Mouse (Mus musculus): ENCODE measurements around the gene Spred2. TPM values are rescaled to one million over a fixed set of nuclear protein-coding genes. Genes with fewer than 3 reads are reported as not detected.

Gene Spred2
- polyA plus RNA-seq, 1 experiment: 77.0 TPM

GRCm38 (mm10) chr11:19961766-19962365, 37.7 kb downstream of the Spred2 start:
- TF ChIP-seq GATA1 (IDR thresholded peaks at IDR 0.05; ENCODE audit: low read length): no peak

- TF ChIP-seq GATA1 (IDR thresholded peaks at IDR 0.05; ENCODE audit: low read length): no peak
Observed at GRCm38 (mm10) chr11:19962796-19963195, 38.6 kb downstream of the Spred2 start.

GRCm38 (mm10) chr11:19963717-19964141, 39.6 kb downstream of the Spred2 start:
- TF ChIP-seq GATA1 (IDR thresholded peaks at IDR 0.05; ENCODE audit: low read length): no peak

GRCm38 (mm10) chr11:19964333-19964732, 40.2 kb downstream of the Spred2 start:
- no peak for TF ChIP-seq GATA1 (IDR thresholded peaks at IDR 0.05; ENCODE audit: low read length)

GRCm38 (mm10) chr11:19965037-19965611, 40.9 kb downstream of the Spred2 start:
- TF ChIP-seq GATA1 (IDR thresholded peaks at IDR 0.05; ENCODE audit: low read length): no peak

GRCm38 (mm10) chr11:19965664-19966063, 41.5 kb downstream of the Spred2 start:
- no peak for TF ChIP-seq GATA1 (IDR thresholded peaks at IDR 0.05; ENCODE audit: low read length)

GRCm38 (mm10) chr11:19966294-19966693, 42.1 kb downstream of the Spred2 start:
- no peak for TF ChIP-seq GATA1 (IDR thresholded peaks at IDR 0.05; ENCODE audit: low read length)

- no peak for TF ChIP-seq GATA1 (IDR thresholded peaks at IDR 0.05; ENCODE audit: low read length)
Observed at GRCm38 (mm10) chr11:19969584-19969983, 45.4 kb downstream of the Spred2 start.

- TF ChIP-seq GATA1 (IDR thresholded peaks at IDR 0.05; ENCODE audit: low read length): no peak
Observed at GRCm38 (mm10) chr11:19971954-19972750, 48.0 kb downstream of the Spred2 start.

GRCm38 (mm10) chr11:19973032-19973790, 49.0 kb downstream of the Spred2 start:
- no peak for TF ChIP-seq GATA1 (IDR thresholded peaks at IDR 0.05; ENCODE audit: low read length)

- no peak for TF ChIP-seq GATA1 (IDR thresholded peaks at IDR 0.05; ENCODE audit: low read length)
Observed at GRCm38 (mm10) chr11:19976032-19976431, 51.9 kb downstream of the Spred2 start.

- TF ChIP-seq GATA1 (IDR thresholded peaks at IDR 0.05; ENCODE audit: low read length): no peak
Observed at GRCm38 (mm10) chr11:19977687-19978086, 53.5 kb downstream of the Spred2 start.

GRCm38 (mm10) chr11:19979338-19979737, 55.2 kb downstream of the Spred2 start:
- TF ChIP-seq GATA1 (IDR thresholded peaks at IDR 0.05; ENCODE audit: low read length): no peak

GRCm38 (mm10) chr11:19982113-19982512, 57.9 kb downstream of the Spred2 start:
- TF ChIP-seq GATA1 (IDR thresholded peaks at IDR 0.05; ENCODE audit: low read length): no peak

- TF ChIP-seq GATA1 (IDR thresholded peaks at IDR 0.05; ENCODE audit: low read length): no peak
Observed at GRCm38 (mm10) chr11:19982779-19983178, 58.6 kb downstream of the Spred2 start.

GRCm38 (mm10) chr11:19983298-19983697, 59.1 kb downstream of the Spred2 start:
- TF ChIP-seq GATA1 (IDR thresholded peaks at IDR 0.05; ENCODE audit: low read length): no peak

Measured in G1E-ER4 (cell line).